Mouse (Mus musculus) lung, postnatal 0 days (tissue): ENCODE measurements around the gene Cd163l1.

ENCODE experiments used
- CTCF ChIP-seq: IDR thresholded peaks from 2 replicates; pipeline ENCODE4 v1.5.1; 2016; ENCODE audit warnings: antibody characterized with exemption, mild to moderate bottlenecking
- EP300 ChIP-seq: IDR thresholded peaks from 2 replicates; pipeline ENCODE4 v1.6.1; 2016; ENCODE audit warnings: antibody characterized with exemption, mild to moderate bottlenecking, control low read depth

- no peak for TF ChIP-seq CTCF
- TF ChIP-seq EP300: no peak
These were observed 13.0 kb downstream of the Cd163l1 start for GRCm38 (mm10) chr7:140231026-140231425.
